Mouse (Mus musculus) heart, embryonic 13.5 days (tissue): Measurements from ENCODE around the gene Uts2r. TPM values are rescaled to one million over a fixed set of nuclear protein-coding genes. Genes with fewer than 3 reads are reported as not detected.

Experiments
- ATAC-seq: fragments of 200-750 bp; cut with Nextera tagmentation; 2 replicates; pipeline ENCODE4 v1.8.0; 2017; ENCODE audit warnings: moderate TSS enrichment; ENCODE audit not compliant: insufficient number of reproducible peaks, low FRiP score, low TSS enrichment; ENCODE audit errors: extremely low read depth
- H3K27ac ChIP-seq: fragments of 300-500 bp; sonication (generic); replicated peaks from 2 replicates; pipeline ENCODE4 v1.5.1; 2015; ENCODE audit warnings: moderate library complexity, mild to moderate bottlenecking, inconsistent platforms
- H3K27me3 ChIP-seq: fragments of 300-500 bp; sonication (generic); replicated peaks from 2 replicates; pipeline ENCODE4 v1.6.1; 2015; ENCODE audit warnings: mild to moderate bottlenecking, inconsistent platforms
- H3K36me3 ChIP-seq: fragments of 300-500 bp; sonication (generic); 2 replicates; pipeline ENCODE4 v1.6.1; 2015; ENCODE audit warnings: mild to moderate bottlenecking, inconsistent platforms
- H3K4me1 ChIP-seq: fragments of 300-500 bp; sonication (generic); 2 replicates; pipeline ENCODE4 v1.6.1; 2015; ENCODE audit warnings: inconsistent platforms
- H3K4me2 ChIP-seq: fragments of 300-500 bp; sonication (generic); 2 replicates; pipeline ENCODE4 v1.6.1; 2015; ENCODE audit warnings: inconsistent platforms, mild to moderate bottlenecking, moderate library complexity
- H3K4me3 ChIP-seq: fragments of 300-500 bp; sonication (generic); 2 replicates; pipeline ENCODE4 v1.5.1; 2015; ENCODE audit warnings: moderate library complexity, mild to moderate bottlenecking, inconsistent platforms
- H3K9ac ChIP-seq: fragments of 300-500 bp; sonication (generic); 2 replicates; pipeline ENCODE4 v1.6.1; 2015; ENCODE audit warnings: inconsistent platforms, mild to moderate bottlenecking, moderate library complexity
- H3K9me3 ChIP-seq: fragments of 300-500 bp; sonication (generic); 2 replicates; pipeline ENCODE4 v1.6.1; 2016; ENCODE audit warnings: inconsistent platforms
- WGBS: fragments of 180-500 bp; shearing (Covaris S2); methylation state at CpG from one replicate; pipeline ENCODE4 v1.1.7; 2015; ENCODE audit warnings: mixed read lengths; 5-methylcytosine and 5-hydroxymethylcytosine counted together
- polyA plus RNA-seq: library from polyadenylated mRNA; unstranded; fragments of >200 nt; fragmentation: Nextera tagmentation; extraction: Ambion mirVana; gene quantifications from 2 replicates; pipeline ENCODE4 v1.2.1, GENCODE M21; 2015

The Uts2r gene
- polyA plus RNA-seq, 1 experiment from 2014 or later, result not detected

- H3K27me3 ChIP-seq, result no peaks in the 10 kb centered on the region; the same call in none of the 2 replicates
- 82% methylated on average over 3 of the region's 3 CpGs for WGBS
- no peaks in the 10 kb centered on the region for H3K9me3 ChIP-seq
- no peak overlapping the region for H3K27ac ChIP-seq
- ATAC-seq, result no peak
- H3K9ac ChIP-seq, result no peak overlapping the region
- no peak overlapping the region for H3K4me2 ChIP-seq
- H3K4me1 ChIP-seq, result peaks cover 9% of the 10 kb centered on the region
- no peaks in the 10 kb centered on the region for H3K36me3 ChIP-seq
- no peak overlapping the region for H3K4me3 ChIP-seq
Measured at GRCm38 (mm10) chr11:121127441-121127840, 32.6 kb upstream of the Uts2r start.

GRCm38 (mm10) chr11:121129616-121130015 is 30.5 kb upstream of the Uts2r start:
- Histone ChIP-seq H3K9ac (no peak overlapping the region), H3K27ac (no peak overlapping the region), H3K36me3 (no peaks in the 10 kb centered on the region), H3K4me1 (peaks cover 10% of the 10 kb centered on the region), H3K9me3 (no peaks in the 10 kb centered on the region), H3K4me2 (no peak overlapping the region), H3K27me3 (no peaks in the 10 kb centered on the region; the same call in none of the 2 replicates), H3K4me3 (no peak overlapping the region)
- WGBS, result 62% methylated on average over 1 of the region's 1 CpGs
- ATAC-seq, result no peak

- Histone ChIP-seq H3K27me3 (peaks cover 14% of the 10 kb centered on the region), H3K27ac (no peak overlapping the region), H3K9me3 (no peaks in the 10 kb centered on the region), H3K36me3 (no peaks in the 10 kb centered on the region), H3K4me3 (no peak overlapping the region), H3K4me1 (peaks cover 11% of the 10 kb centered on the region), H3K9ac (no peak overlapping the region), H3K4me2 (no peak overlapping the region)
- WGBS, result 21% methylated on average over 1 of the region's 1 CpGs
- ATAC-seq, result no peak
Measured at GRCm38 (mm10) chr11:121134600-121134999, 25.5 kb upstream of the Uts2r start.

GRCm38 (mm10) chr11:121137682-121138081 is 22.4 kb upstream of the Uts2r start:
- no peak for ATAC-seq
- H3K4me1 ChIP-seq, result peaks cover 11% of the 10 kb centered on the region
- no peaks in the 10 kb centered on the region for H3K9me3 ChIP-seq
- peaks cover 14% of the 10 kb centered on the region; the same call in 1 of the 2 replicates for H3K27me3 ChIP-seq
- no peak overlapping the region for H3K9ac ChIP-seq
- no peak overlapping the region for H3K4me3 ChIP-seq
- H3K4me2 ChIP-seq, result no peak overlapping the region
- no peaks in the 10 kb centered on the region for H3K36me3 ChIP-seq
- WGBS, result 80% methylated on average over 5 of the region's 5 CpGs
- H3K27ac ChIP-seq, result no peak overlapping the region

GRCm38 (mm10) chr11:121138732-121139131 is 21.3 kb upstream of the Uts2r start:
- ATAC-seq, result no peak
- Histone ChIP-seq H3K4me2 (0 out of 2 replicates have a peak overlapping the region, but pooled peaks have one; percentile 19), H3K9me3 (no peaks in the 10 kb centered on the region), H3K4me3 (no peak overlapping the region), H3K4me1 (peaks cover 11% of the 10 kb centered on the region), H3K27me3 (peaks cover 14% of the 10 kb centered on the region; the same call in 1 of the 2 replicates), H3K36me3 (no peaks in the 10 kb centered on the region), H3K27ac (no peak overlapping the region), H3K9ac (0 out of 2 replicates have a peak overlapping the region, but pooled peaks have one; percentile 6)
- WGBS, result 29% methylated on average over 6 of the region's 6 CpGs

GRCm38 (mm10) chr11:121143325-121144015 is 16.6 kb upstream of the Uts2r start:
- Histone ChIP-seq H3K36me3 (no peaks in the 10 kb centered on the region), H3K4me3 (no peak overlapping the region), H3K9me3 (no peaks in the 10 kb centered on the region), H3K4me2 (no peak overlapping the region), H3K4me1 (peaks cover 6% of the 10 kb centered on the region), H3K27me3 (peaks cover 2% of the 10 kb centered on the region; the same call in 1 of the 2 replicates), H3K27ac (no peak overlapping the region), H3K9ac (no peak overlapping the region)
- 71% methylated on average over 9 of the region's 9 CpGs for WGBS
- no peak for ATAC-seq

- no peaks in the 10 kb centered on the region for H3K36me3 ChIP-seq
- H3K27ac ChIP-seq, result no peak within 1 kb of the TSS
- no peak within 1 kb of the TSS for H3K4me2 ChIP-seq
- no peak within 1 kb of the TSS for H3K4me3 ChIP-seq
- ATAC-seq, result no peak
- 86% methylated on average over 22 of the region's 22 CpGs for WGBS
- H3K9ac ChIP-seq, result no peak within 1 kb of the TSS
- no peaks in the 10 kb centered on the region for H3K27me3 ChIP-seq
- H3K4me1 ChIP-seq, result peaks cover 4% of the 10 kb centered on the region; the same call in 1 of the 2 replicates
- no peaks in the 10 kb centered on the region for H3K9me3 ChIP-seq
Measured at GRCm38 (mm10) chr11:121145865-121146264, 14.2 kb upstream of the Uts2r start, which contains the start of gene Tex19.1. TSS of gene Tex19.1 (plus strand) at chr11:121146143.

GRCm38 (mm10) chr11:121148193-121148592 is 11.9 kb upstream of the Uts2r start:
- no peak for ATAC-seq
- no peak overlapping the region for H3K4me3 ChIP-seq
- H3K9ac ChIP-seq, result no peak overlapping the region
- H3K4me2 ChIP-seq, result no peak overlapping the region
- peaks cover 4% of the 10 kb centered on the region; the same call in 1 of the 2 replicates for H3K4me1 ChIP-seq
- 74% methylated on average over 3 of the region's 3 CpGs for WGBS
- H3K27me3 ChIP-seq, result no peaks in the 10 kb centered on the region
- H3K27ac ChIP-seq, result no peak overlapping the region
- no peaks in the 10 kb centered on the region for H3K36me3 ChIP-seq
- H3K9me3 ChIP-seq, result no peaks in the 10 kb centered on the region

- H3K9me3 ChIP-seq, result no peaks in the 10 kb centered on the region
- H3K27me3 ChIP-seq, result peaks cover 56% of the 10 kb centered on the region
- H3K27ac ChIP-seq, result no peak overlapping the region
- H3K4me3 ChIP-seq, result no peak overlapping the region
- H3K4me2 ChIP-seq, result no peak overlapping the region
- H3K9ac ChIP-seq, result no peak overlapping the region
- peaks cover 14% of the 10 kb centered on the region for H3K4me1 ChIP-seq
- 31% methylated on average over 4 of the region's 4 CpGs for WGBS
- ATAC-seq, result no peak
- no peaks in the 10 kb centered on the region for H3K36me3 ChIP-seq
Measured at GRCm38 (mm10) chr11:121154203-121154602, 5.9 kb upstream of the Uts2r start.

- Histone ChIP-seq H3K9me3 (no peaks in the 10 kb centered on the region), H3K27ac (no peak overlapping the region), H3K36me3 (no peaks in the 10 kb centered on the region), H3K4me3 (peak overlapping the region; percentile 49), H3K27me3 (peaks cover 67% of the 10 kb centered on the region), H3K4me2 (peak overlapping the region; percentile 84), H3K9ac (peak overlapping the region; percentile 65), H3K4me1 (peaks cover 10% of the 10 kb centered on the region)
- WGBS, result 1% methylated on average over 45 of the region's 45 CpGs
- no peak for ATAC-seq
Measured at GRCm38 (mm10) chr11:121156411-121156891, 3.6 kb upstream of the Uts2r start.

GRCm38 (mm10) chr11:121160636-121161346 is 720 bp downstream of the Uts2r start:
- Histone ChIP-seq H3K27me3 (peaks cover 46% of the 10 kb centered on the region), H3K27ac (no peak overlapping the region), H3K4me2 (no peak overlapping the region), H3K9me3 (no peaks in the 10 kb centered on the region), H3K9ac (no peak overlapping the region), H3K36me3 (no peaks in the 10 kb centered on the region), H3K4me3 (no peak overlapping the region), H3K4me1 (peaks cover 10% of the 10 kb centered on the region)
- no peak for ATAC-seq
- 90% methylated on average over 26 of the region's 26 CpGs for WGBS
